Mouse (Mus musculus): Measurements from ENCODE around the gene Pan2. TPM values are rescaled to one million over a fixed set of nuclear protein-coding genes. Genes with fewer than 3 reads are reported as not detected.
A peak's percentile ranks its signal among the peaks of the same experiment; 100 is the strongest.
"Not testable (repeated sequence)": the region's sequence is repeated elsewhere in the genome, so short reads cannot be mapped to it uniquely, and the experiment has no call there.

Gene Pan2
- total and polyA plus RNA-seq, 2 experiments from 2014 or later = 13.4 to 19.0 TPM

DNA sequence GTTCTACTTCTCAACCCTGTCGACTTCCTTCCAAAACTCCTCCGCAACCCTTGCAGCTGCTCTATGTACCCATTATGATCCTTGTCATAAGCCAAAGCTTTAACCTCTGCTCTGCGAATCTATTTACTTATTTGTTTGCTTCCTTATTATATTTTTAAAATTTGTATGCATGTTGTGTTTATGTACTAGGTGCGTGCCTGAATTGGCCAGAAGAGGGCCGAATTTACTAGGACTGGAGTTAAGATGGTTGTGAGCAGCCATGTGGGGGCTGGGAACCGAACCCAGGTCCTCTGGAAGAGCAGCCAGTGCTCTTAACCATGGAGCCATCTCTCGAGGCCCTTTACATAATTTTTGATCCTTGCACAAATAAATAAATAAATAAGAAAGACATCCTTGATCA lies 32.3 kb upstream of the Pan2 start:
- TF ChIP-seq CTCF (IDR thresholded peaks at IDR 0.05) = peak; percentile 48
- H3K9me3 ChIP-seq (ENCODE audit: low read length) = no peaks in the 10 kb centered on the region
- DNase-seq (ENCODE audit: low spot score) = no peak
- H3K4me3 ChIP-seq (ENCODE audit: low read depth, low read length) = peak overlapping the region; percentile 82
- ATAC-seq (ENCODE audit: low FRiP score) = no peak
- H3K27me3 ChIP-seq (ENCODE audit: insufficient read depth, low read length) = no peaks in the 10 kb centered on the region
- H3K36me3 ChIP-seq (ENCODE audit: insufficient read depth, low read length) = no peaks in the 10 kb centered on the region
- H3K4me2 ChIP-seq (ENCODE audit: low read depth, low read length, poor library complexity, severe bottlenecking) = peak overlapping the region; percentile 59
- peak overlapping the region; percentile 68 for H3K9ac ChIP-seq (replicated peaks; ENCODE audit: low read length, poor library complexity, severe bottlenecking)
- 44% methylated on average over 7 of the region's 7 CpGs for WGBS
- no peaks in the 10 kb centered on the region for H3K4me1 ChIP-seq (ENCODE audit: insufficient read depth, low read length)
- H3K27ac ChIP-seq (ENCODE audit: low read depth, low read length) = peak overlapping the region; percentile 68

GRCm38 (mm10) chr10:128271883-128272282 lies 31.3 kb upstream of the Pan2 start:
- ATAC-seq (ENCODE audit: low FRiP score) (no peak), DNase-seq (ENCODE audit: low spot score) (peak; percentile 12)
- Histone ChIP-seq H3K27me3 (ENCODE audit: insufficient read depth, low read length) (no peaks in the 10 kb centered on the region), H3K9me3 (ENCODE audit: low read length) (no peaks in the 10 kb centered on the region), H3K27ac (ENCODE audit: low read depth, low read length) (no peak overlapping the region), H3K9ac (replicated peaks; ENCODE audit: low read length, poor library complexity, severe bottlenecking) (no peak overlapping the region), H3K36me3 (ENCODE audit: insufficient read depth, low read length) (no peaks in the 10 kb centered on the region; the same call in 1 of the 2 replicates), H3K4me1 (ENCODE audit: insufficient read depth, low read length) (no peaks in the 10 kb centered on the region), H3K4me3 (ENCODE audit: low read depth, low read length) (no peak overlapping the region), H3K4me2 (ENCODE audit: low read depth, low read length, poor library complexity, severe bottlenecking) (no peak overlapping the region)
- TF ChIP-seq CTCF (IDR thresholded peaks at IDR 0.05) = peak; percentile 45; the same call in 1 of the 2 replicates
- 69% methylated on average over 2 of the region's 2 CpGs for WGBS

DNA sequence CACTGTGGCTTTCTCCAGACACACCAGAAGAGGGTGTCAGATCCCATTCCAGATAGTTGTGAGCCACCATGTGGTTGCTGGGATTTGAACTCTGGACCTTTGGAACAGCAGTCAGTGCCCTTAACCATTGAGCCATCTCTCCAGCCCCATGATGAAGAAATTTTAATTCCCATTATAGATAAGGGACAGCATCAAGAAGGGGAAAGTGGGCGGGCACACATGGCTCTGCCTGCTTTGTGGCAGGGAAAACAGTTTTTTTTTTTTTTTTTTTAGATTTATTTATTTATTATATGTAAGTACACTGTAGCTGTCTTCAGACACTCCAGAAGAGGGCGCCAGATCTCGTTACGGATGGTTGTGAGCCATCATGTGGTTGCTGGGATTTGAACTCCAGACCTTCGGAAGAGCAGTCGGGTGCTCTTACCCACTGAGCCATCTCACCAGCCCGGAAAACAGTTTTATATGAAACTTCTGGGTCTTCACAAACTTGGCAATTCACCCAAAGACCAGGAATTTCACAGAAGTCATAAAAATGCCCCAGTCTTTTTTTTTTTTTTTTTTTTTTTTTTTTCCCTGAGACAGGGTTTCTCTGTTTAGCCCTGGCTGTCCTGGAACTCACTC lies 30.2 kb upstream of the Pan2 start:
- WGBS = 96% methylated on average over 4 of the region's 7 CpGs
- DNase-seq (ENCODE audit: low spot score); H3K36me3 ChIP-seq (ENCODE audit: insufficient read depth, low read length); H3K4me2 ChIP-seq (ENCODE audit: low read depth, low read length, poor library complexity, severe bottlenecking); ATAC-seq (ENCODE audit: low FRiP score); H3K27me3 ChIP-seq (ENCODE audit: insufficient read depth, low read length); H3K4me1 ChIP-seq (ENCODE audit: insufficient read depth, low read length); H3K9ac ChIP-seq (replicated peaks; ENCODE audit: low read length, poor library complexity, severe bottlenecking); H3K4me3 ChIP-seq (ENCODE audit: low read depth, low read length); H3K27ac ChIP-seq (ENCODE audit: low read depth, low read length); H3K9me3 ChIP-seq (ENCODE audit: low read length): not testable (repeated sequence)
- peak; percentile 1; the same call in 1 of the 2 replicates for TF ChIP-seq CTCF (IDR thresholded peaks at IDR 0.05)

- not testable (repeated sequence) for H3K9me3 ChIP-seq (ENCODE audit: low read length); ATAC-seq (ENCODE audit: low FRiP score)
- 100% methylated on average over 1 of the region's 1 CpGs for WGBS
Observed at GRCm38 (mm10) chr10:128275374-128275773, 27.8 kb upstream of the Pan2 start.

GRCm38 (mm10) chr10:128278158-128278557 lies 25.0 kb upstream of the Pan2 start:
- Histone ChIP-seq H3K36me3 (ENCODE audit: insufficient read depth, low read length) (peaks cover 27% of the 10 kb centered on the region), H3K4me1 (ENCODE audit: insufficient read depth, low read length) (no peaks in the 10 kb centered on the region), H3K4me2 (ENCODE audit: low read depth, low read length, poor library complexity, severe bottlenecking) (no peak overlapping the region), H3K4me3 (ENCODE audit: low read depth, low read length) (no peak overlapping the region), H3K27ac (ENCODE audit: low read depth, low read length) (no peak overlapping the region), H3K9ac (replicated peaks; ENCODE audit: low read length, poor library complexity, severe bottlenecking) (no peak overlapping the region), H3K9me3 (ENCODE audit: low read length) (no peaks in the 10 kb centered on the region), H3K27me3 (ENCODE audit: insufficient read depth, low read length) (no peaks in the 10 kb centered on the region)
- ATAC-seq (ENCODE audit: low FRiP score) = no peak
- no peak for DNase-seq (ENCODE audit: low spot score)
- 51% methylated on average over 6 of the region's 6 CpGs for WGBS
- TF ChIP-seq CTCF (IDR thresholded peaks at IDR 0.05) = no peak

More at GRCm38 (mm10) chr10:128275374-128275773, 27.8 kb upstream of the Pan2 start:
- not testable (repeated sequence) for H3K27ac ChIP-seq (ENCODE audit: low read depth, low read length); H3K27me3 ChIP-seq (ENCODE audit: insufficient read depth, low read length); H3K4me2 ChIP-seq (ENCODE audit: low read depth, low read length, poor library complexity, severe bottlenecking); H3K4me3 ChIP-seq (ENCODE audit: low read depth, low read length); DNase-seq (ENCODE audit: low spot score); H3K9ac ChIP-seq (replicated peaks; ENCODE audit: low read length, poor library complexity, severe bottlenecking); H3K36me3 ChIP-seq (ENCODE audit: insufficient read depth, low read length); H3K4me1 ChIP-seq (ENCODE audit: insufficient read depth, low read length)

DNA sequence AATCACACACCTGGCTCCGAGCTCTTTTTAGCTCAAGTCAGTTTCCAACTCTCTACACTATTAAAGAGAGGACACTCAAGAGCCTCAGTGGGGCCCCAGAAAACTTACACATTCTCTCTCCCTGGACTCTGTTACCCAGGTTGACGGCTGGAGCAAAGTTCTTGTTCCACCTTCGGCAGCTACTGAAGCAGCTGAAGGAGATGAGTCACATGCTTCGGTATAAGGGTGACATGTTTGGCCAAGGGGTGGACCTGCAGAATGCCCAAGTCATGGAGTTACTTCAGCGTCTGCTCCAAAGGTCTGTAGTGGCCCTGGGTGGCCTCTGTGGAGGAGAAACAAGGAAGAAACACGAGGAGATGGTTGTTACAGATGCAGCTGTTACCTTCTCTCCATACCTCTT lies 22.2 kb upstream of the Pan2 start:
- WGBS = 94% methylated on average over 6 of the region's 6 CpGs

More for the DNA sequence above, 22.2 kb upstream of the Pan2 start:
- Histone ChIP-seq H3K4me2 (ENCODE audit: low read depth, low read length, poor library complexity, severe bottlenecking) (no peak overlapping the region), H3K4me3 (ENCODE audit: low read depth, low read length) (no peak overlapping the region), H3K4me1 (ENCODE audit: insufficient read depth, low read length) (no peaks in the 10 kb centered on the region), H3K27me3 (ENCODE audit: insufficient read depth, low read length) (no peaks in the 10 kb centered on the region), H3K9ac (replicated peaks; ENCODE audit: low read length, poor library complexity, severe bottlenecking) (no peak overlapping the region), H3K9me3 (ENCODE audit: low read length) (no peaks in the 10 kb centered on the region), H3K36me3 (ENCODE audit: insufficient read depth, low read length) (peaks cover 39% of the 10 kb centered on the region), H3K27ac (ENCODE audit: low read depth, low read length) (no peak overlapping the region)
- TF ChIP-seq CTCF (IDR thresholded peaks at IDR 0.05) = no peak
- ATAC-seq (ENCODE audit: low FRiP score) (no peak), DNase-seq (ENCODE audit: low spot score) (no peak)

Measured in midbrain, postnatal 0 days (tissue).